Mouse (Mus musculus) heart, adult 2 months (tissue): ENCODE data around the gene Phf14.

ENCODE experiments used
- EP300 ChIP-seq: fragments of 200-500 bp; IDR thresholded peaks from 2 replicates; pipeline ENCODE4 v1.6.1; 2011; ENCODE audit warnings: low read depth, low read length, control low read depth; ENCODE audit not compliant: insufficient read depth
- POLR2A ChIP-seq: fragments of 200-500 bp; IDR thresholded peaks from 2 replicates; pipeline ENCODE4 v1.6.1; 2011; ENCODE audit warnings: mild to moderate bottlenecking, low read depth, low read length, control low read depth; ENCODE audit not compliant: insufficient read depth

- no peak for TF ChIP-seq EP300
- TF ChIP-seq POLR2A, result no peak
Observed at GRCm38 (mm10) chr6:12021480-12021879, 113.9 kb downstream of the Phf14 start.
